Mouse (Mus musculus) embryonic facial prominence, embryonic 15.5 days (tissue): Measurements from ENCODE around the gene Apc2. TPM values are rescaled to one million over a fixed set of nuclear protein-coding genes. Genes with fewer than 3 reads are reported as not detected.

Source experiments
- ATAC-seq: fragments of 200-750 bp; cut with Nextera tagmentation; 2 replicates; pipeline ENCODE4 v1.8.0; 2017; ENCODE audit warnings: low read depth, moderate TSS enrichment; ENCODE audit not compliant: insufficient number of reproducible peaks, low FRiP score, low TSS enrichment
- H3K27ac ChIP-seq: fragments of 300-500 bp; sonication (generic); replicated peaks from 2 replicates; pipeline ENCODE4 v1.5.1; 2015; ENCODE audit warnings: mild to moderate bottlenecking, inconsistent platforms
- H3K27me3 ChIP-seq: fragments of 300-500 bp; sonication (generic); 2 replicates; pipeline ENCODE4 v1.6.1; 2015; ENCODE audit warnings: inconsistent platforms
- H3K36me3 ChIP-seq: fragments of 300-500 bp; sonication (generic); 2 replicates; pipeline ENCODE4 v1.6.1; 2015; ENCODE audit warnings: mild to moderate bottlenecking, inconsistent platforms
- H3K4me1 ChIP-seq: fragments of 300-500 bp; sonication (generic); 2 replicates; pipeline ENCODE4 v1.6.1; 2015; ENCODE audit warnings: inconsistent platforms
- H3K4me2 ChIP-seq: fragments of 300-500 bp; sonication (generic); replicated peaks from 2 replicates; pipeline ENCODE4 v1.6.1; 2015; ENCODE audit warnings: mild to moderate bottlenecking, inconsistent platforms
- H3K4me3 ChIP-seq: fragments of 300-500 bp; sonication (generic); replicated peaks from 2 replicates; pipeline ENCODE4 v1.5.1; 2015; ENCODE audit warnings: mild to moderate bottlenecking, inconsistent platforms
- H3K9ac ChIP-seq: fragments of 300-500 bp; sonication (generic); 2 replicates; pipeline ENCODE4 v1.6.1; 2015; ENCODE audit warnings: inconsistent platforms
- H3K9me3 ChIP-seq: fragments of 300-500 bp; sonication (generic); replicated peaks from 2 replicates; pipeline ENCODE4 v1.6.1; 2016; ENCODE audit warnings: inconsistent platforms
- WGBS: fragments of 180-500 bp; shearing (Covaris S2); methylation state at CpG from one replicate; pipeline ENCODE4 v1.1.7; 2015; 5-methylcytosine and 5-hydroxymethylcytosine counted together
- polyA plus RNA-seq: library from polyadenylated mRNA; unstranded; fragments of >200 nt; fragmentation: Nextera tagmentation; extraction: Ambion mirVana; gene quantifications from 2 replicates; pipeline ENCODE4 v1.2.1, GENCODE M21; 2015

Gene Apc2
- polyA plus RNA-seq, 1 experiment from 2014 or later = 5.4 TPM

DNA sequence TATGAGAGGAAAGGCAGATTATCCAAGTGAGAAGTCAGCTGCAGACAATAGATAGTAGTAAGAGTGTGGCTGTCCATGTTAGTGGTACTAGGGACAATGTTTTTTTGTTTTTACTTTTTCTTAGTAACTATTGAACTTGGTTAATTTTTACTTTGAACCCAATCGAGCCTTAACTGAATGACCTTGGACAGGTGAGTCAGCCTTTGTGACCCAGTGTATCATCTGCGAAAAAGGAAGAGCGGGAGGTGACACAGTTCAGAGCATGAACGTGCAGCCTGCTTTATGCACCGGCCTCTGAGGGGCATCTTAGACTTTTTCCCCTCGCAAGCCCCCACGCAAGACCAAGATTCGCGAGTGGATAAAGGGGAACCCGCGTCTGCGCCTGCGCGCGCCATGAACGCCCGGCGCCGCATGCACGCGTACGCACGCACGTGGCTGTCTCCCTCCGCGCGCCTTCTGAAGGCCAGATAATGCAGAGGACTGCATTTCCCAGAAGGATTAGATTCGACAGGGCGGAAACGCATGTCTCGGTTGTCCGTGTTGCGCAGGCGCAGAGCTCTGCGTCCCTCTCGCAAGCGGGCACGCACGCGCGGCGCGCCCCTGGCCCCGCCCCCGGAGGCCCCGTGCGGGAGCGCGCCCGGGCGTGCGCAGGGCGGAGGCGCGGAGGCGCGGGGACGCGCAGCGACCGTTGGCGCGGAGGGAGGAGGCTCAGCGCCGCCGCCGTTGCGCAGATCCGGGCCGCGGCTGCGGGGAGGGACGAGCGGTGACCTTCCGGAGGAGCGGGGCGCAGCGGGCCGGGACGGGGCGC, 31.2 kb upstream of the Apc2 start:
- no peaks in the 10 kb centered on the region for H3K9me3 ChIP-seq
- H3K4me3 ChIP-seq = peak overlapping the region; percentile 92
- H3K27ac ChIP-seq = peak overlapping the region; percentile 84
- peak; percentile 58 for ATAC-seq
- H3K4me1 ChIP-seq = peaks cover 62% of the 10 kb centered on the region
- H3K4me2 ChIP-seq = peak overlapping the region; percentile 75
- 1% methylated on average over 81 of the region's 81 CpGs for WGBS
- H3K27me3 ChIP-seq = no peaks in the 10 kb centered on the region
- peak overlapping the region; percentile 98 for H3K9ac ChIP-seq
- peaks cover 11% of the 10 kb centered on the region; the same call in 1 of the 2 replicates for H3K36me3 ChIP-seq

DNA sequence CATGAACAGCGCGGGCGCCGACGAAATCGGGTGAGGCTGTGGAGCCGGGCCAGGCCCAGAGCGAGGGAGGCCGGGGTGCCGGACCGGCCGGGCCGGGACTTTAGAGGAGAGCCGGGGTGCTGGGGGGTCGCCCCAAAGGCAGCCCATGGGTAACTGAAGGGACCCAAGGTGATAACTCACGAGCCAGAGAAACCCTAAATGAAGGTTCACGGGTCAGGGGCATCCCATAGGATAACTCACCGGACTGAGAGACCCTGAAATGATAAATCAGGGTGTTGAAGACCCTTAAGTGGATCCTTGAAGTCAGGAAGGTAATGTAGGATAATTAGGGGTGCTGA, 30.7 kb upstream of the Apc2 start:
- ATAC-seq = no peak
- peak overlapping the region; percentile 76 for H3K27ac ChIP-seq
- H3K27me3 ChIP-seq = no peaks in the 10 kb centered on the region
- peak overlapping the region; percentile 92 for H3K4me3 ChIP-seq
- no peaks in the 10 kb centered on the region for H3K9me3 ChIP-seq
- under 1% methylated on average over 18 of the region's 18 CpGs for WGBS
- peak overlapping the region; percentile 75 for H3K4me2 ChIP-seq
- peaks cover 61% of the 10 kb centered on the region for H3K4me1 ChIP-seq
- peaks cover 11% of the 10 kb centered on the region; the same call in 1 of the 2 replicates for H3K36me3 ChIP-seq
- H3K9ac ChIP-seq = peak overlapping the region; percentile 98

DNA sequence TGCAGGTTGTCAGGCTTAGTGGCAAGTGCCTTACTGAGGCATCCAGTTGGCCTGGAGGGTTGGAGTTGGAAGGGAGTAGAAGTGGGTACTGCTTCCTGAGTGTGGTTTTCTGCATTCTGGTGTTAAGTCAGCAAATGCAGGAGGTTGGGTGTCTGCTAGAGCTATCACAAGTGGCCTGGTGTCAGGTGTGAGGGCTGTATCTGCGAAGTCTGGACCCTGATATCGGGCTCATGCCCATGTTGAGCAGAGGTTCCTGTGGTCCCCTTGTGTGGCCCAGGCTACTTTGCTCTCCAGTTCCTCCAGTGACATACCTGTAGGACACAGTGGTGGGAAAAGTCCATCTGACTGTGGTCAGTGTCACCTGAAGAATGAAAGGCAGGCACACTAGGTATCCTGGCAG, 25.7 kb upstream of the Apc2 start:
- 94% methylated on average over 2 of the region's 2 CpGs for WGBS
- no peaks in the 10 kb centered on the region for H3K9me3 ChIP-seq
- H3K4me2 ChIP-seq = no peak overlapping the region
- no peaks in the 10 kb centered on the region for H3K27me3 ChIP-seq
- no peak overlapping the region for H3K4me3 ChIP-seq
- peaks cover 67% of the 10 kb centered on the region for H3K4me1 ChIP-seq
- H3K27ac ChIP-seq = no peak overlapping the region
- H3K36me3 ChIP-seq = peaks cover 33% of the 10 kb centered on the region
- ATAC-seq = no peak
- no peak overlapping the region for H3K9ac ChIP-seq

DNA sequence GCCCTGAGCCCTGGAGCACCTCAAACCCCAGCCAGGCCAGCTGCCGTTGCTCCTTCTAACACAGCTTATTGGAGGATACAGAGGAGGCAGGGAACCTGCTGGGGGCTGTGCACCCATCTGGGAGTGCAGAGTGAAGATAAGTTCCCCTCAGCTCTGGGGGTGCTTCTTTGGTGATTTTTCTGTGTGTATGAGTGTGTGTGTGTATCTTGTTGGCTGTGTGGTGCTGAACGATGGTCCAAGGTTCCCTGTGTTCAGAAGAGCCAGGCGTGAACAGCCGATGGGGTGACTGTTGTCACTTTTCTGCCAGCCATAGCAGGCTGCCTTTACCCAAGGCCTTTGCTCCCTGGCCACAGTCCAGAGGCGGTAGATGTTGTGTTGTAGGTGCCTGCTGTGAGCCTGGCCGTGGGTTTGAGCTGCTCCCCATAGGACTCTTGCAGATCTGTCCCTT, 25.0 kb upstream of the Apc2 start:
- ATAC-seq = no peak
- 70% methylated on average over 6 of the region's 6 CpGs for WGBS
- Histone ChIP-seq H3K27me3 (no peaks in the 10 kb centered on the region), H3K9me3 (no peaks in the 10 kb centered on the region), H3K9ac (0 out of 2 replicates have a peak overlapping the region, but pooled peaks have one; percentile 7), H3K4me2 (no peak overlapping the region), H3K27ac (no peak overlapping the region), H3K4me3 (no peak overlapping the region), H3K36me3 (peaks cover 38% of the 10 kb centered on the region), H3K4me1 (peaks cover 65% of the 10 kb centered on the region)

DNA sequence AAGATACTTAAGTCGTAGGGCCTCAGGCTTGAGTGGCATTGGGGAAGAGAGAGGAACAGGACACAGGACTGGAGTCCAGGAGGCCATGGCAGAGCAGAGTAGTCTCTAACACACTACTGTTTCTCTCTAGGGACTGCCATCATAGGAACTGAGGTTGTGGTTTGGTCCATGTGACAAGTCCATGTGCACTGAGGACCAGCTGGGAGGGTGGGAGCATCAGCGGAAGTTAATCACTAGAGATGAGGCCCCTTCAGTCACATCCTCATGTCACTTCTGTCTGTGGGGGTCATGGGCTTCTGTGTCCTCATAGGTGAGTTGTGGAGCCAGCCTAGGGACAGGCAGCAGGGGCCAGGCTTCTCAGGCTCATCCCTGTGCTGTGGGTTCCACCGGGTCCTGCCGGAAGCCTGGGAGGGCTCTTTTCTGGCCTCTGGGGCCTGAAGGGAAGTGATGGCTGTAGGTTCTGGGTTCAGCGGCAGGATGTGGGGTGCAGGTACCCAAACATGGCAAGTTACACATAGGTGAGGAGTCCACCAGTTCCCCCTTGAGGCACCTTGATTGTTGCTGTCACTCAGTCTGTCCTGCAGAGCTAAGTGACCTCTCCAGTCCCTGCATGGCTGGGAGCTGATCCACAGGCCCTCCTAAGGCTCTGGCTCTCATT, 24.5 kb upstream of the Apc2 start:
- no peaks in the 10 kb centered on the region for H3K9me3 ChIP-seq

DNA sequence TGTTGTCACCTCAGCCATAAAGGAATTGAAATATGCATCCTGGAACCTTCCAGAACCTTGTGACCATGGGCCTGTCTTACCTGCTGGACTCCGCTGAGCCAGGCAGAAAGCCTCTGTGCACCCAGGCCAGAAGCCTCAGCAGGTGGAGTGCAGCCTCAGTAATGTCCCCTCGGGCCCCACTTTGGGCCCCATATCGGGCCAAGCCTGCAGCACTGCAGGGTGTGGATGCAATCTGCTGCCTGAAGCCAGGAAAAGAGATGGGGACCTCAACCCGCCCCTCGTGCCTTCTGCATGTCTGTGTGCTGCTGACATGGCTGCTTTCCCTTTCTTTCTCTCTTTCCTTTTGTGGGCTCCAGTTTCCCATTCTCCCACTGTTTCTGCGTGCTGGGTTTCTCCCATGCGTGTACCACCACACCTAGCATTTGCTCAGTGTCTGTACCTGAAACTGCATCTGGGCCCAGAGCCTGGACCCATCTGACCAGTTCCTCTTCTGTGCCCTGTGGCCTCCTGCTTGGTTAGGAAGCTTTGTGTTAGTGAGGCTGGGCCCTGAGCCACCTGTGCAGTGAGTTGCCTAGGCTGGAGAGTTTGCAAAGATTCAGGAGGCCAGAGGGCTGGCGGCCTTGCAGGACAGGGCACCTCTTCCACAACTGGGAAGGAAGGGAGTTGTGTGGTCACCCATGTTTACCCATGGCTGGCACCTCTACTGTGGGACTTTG, 23.7 kb upstream of the Apc2 start:
- 91% methylated on average over 8 of the region's 8 CpGs for WGBS
- Histone ChIP-seq H3K9me3 (no peaks in the 10 kb centered on the region), H3K9ac (no peak overlapping the region), H3K36me3 (peaks cover 50% of the 10 kb centered on the region), H3K4me3 (no peak overlapping the region), H3K27me3 (no peaks in the 10 kb centered on the region), H3K4me2 (no peak overlapping the region), H3K27ac (no peak overlapping the region), H3K4me1 (peaks cover 52% of the 10 kb centered on the region)
- ATAC-seq = no peak

More for the DNA sequence above, 24.5 kb upstream of the Apc2 start:
- Histone ChIP-seq H3K4me2 (no peak overlapping the region), H3K36me3 (peaks cover 43% of the 10 kb centered on the region), H3K27me3 (no peaks in the 10 kb centered on the region), H3K4me3 (no peak overlapping the region), H3K9ac (0 out of 2 replicates have a peak overlapping the region, but pooled peaks have one; percentile 7), H3K27ac (no peak overlapping the region), H3K4me1 (peaks cover 59% of the 10 kb centered on the region)
- no peak for ATAC-seq
- WGBS = 76% methylated on average over 5 of the region's 5 CpGs

DNA sequence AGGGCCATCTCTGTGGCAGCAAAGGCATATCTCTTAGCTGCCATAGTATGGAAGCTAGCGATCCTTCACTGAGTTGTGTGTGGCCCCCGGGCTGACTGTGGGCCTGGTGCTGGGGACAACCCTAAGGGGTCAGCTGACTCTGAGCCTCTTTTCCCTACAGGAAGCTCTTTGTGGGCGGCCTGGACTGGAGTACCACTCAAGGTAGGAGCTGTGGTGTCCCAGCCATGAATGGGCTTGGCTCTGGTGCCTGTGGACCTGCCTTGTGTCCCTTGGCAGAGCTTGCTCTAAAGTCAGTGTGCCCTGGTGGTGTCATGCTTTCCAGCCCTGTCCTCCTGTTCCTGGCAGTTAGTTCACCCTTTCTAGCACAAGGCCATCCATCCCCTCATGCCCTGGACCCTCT, 21.9 kb upstream of the Apc2 start:
- Histone ChIP-seq H3K4me1 (peaks cover 36% of the 10 kb centered on the region), H3K4me2 (no peak overlapping the region), H3K27ac (no peak overlapping the region), H3K4me3 (no peak overlapping the region), H3K36me3 (peaks cover 61% of the 10 kb centered on the region), H3K27me3 (no peaks in the 10 kb centered on the region), H3K9ac (peak overlapping the region; percentile 6; the same call in 1 of the 2 replicates), H3K9me3 (no peaks in the 10 kb centered on the region)
- ATAC-seq = no peak
- 90% methylated on average over 3 of the region's 3 CpGs for WGBS

DNA sequence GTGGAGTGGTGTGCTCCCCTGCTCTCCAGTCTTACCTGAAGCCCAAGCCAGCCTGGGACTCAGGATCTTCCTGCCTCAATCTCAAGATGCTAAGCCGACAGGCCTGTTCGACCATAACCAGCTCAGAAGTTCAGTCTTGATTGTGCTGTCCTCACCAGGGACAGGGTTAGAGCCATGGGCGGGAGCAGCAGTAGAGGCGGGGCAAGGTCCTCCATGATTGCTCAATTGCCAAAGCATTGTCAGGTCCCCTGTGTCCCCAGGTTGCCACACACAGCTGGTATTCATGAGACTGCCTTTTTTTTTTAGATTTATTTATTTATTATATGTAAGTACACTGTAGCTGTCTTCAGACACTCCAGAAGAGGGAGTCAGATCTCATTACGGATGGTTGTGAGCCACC, 19.5 kb upstream of the Apc2 start:
- Histone ChIP-seq H3K4me1 (peaks cover 19% of the 10 kb centered on the region), H3K27ac (no peak overlapping the region), H3K27me3 (no peaks in the 10 kb centered on the region), H3K4me3 (no peak overlapping the region), H3K36me3 (peaks cover 77% of the 10 kb centered on the region), H3K4me2 (no peak overlapping the region), H3K9ac (no peak overlapping the region), H3K9me3 (no peaks in the 10 kb centered on the region)
- ATAC-seq = no peak
- WGBS = 70% methylated on average over 5 of the region's 5 CpGs

DNA sequence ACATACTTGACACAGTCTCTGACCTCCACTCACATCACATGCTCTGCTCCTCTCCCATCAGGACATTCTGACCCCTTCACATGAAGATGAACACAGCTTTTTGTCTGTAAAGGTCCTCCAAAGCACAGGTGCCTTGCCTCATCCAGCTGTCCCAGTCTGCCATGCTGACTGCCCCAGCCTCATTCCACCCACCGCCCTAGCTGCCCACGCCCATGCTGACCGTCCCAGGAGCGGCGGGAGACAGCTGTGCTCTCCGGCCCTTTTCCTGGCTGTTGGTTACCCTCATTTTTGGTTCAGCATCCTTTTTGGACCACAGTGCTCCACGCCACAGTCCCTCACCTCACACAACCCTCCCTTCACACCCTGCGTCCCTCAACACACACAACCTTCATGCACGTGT, 17.4 kb upstream of the Apc2 start:
- 93% methylated on average over 9 of the region's 9 CpGs for WGBS

DNA sequence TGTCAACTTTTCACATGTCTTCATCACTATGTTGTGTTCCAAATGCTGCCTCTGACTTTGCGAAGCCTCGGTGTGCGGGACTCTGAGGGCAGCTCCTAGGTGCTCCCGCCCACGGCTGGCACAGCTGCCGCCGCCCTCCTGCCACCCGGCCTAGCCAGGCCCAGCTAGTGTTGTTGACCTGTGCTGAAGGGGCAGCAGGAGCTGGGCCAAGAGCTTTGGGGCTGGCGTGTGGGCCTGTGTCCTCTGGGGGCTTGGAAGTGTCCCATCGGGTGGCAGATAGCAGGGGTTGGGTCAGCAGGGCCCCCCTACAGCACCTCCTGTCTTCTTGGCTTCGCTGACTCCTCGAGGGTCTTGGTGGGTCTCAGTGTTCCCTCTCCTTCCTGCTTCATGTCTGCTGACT, 16.5 kb upstream of the Apc2 start:
- Histone ChIP-seq H3K4me2 (no peak overlapping the region), H3K36me3 (peaks cover 90% of the 10 kb centered on the region), H3K27me3 (no peaks in the 10 kb centered on the region), H3K9me3 (no peaks in the 10 kb centered on the region), H3K9ac (no peak overlapping the region), H3K4me1 (no peaks in the 10 kb centered on the region), H3K4me3 (no peak overlapping the region), H3K27ac (no peak overlapping the region)
- 90% methylated on average over 12 of the region's 12 CpGs for WGBS
- ATAC-seq = no peak

More for the DNA sequence above, 17.4 kb upstream of the Apc2 start:
- Histone ChIP-seq H3K4me1 (peaks cover 5% of the 10 kb centered on the region; the same call in 1 of the 2 replicates), H3K36me3 (peaks cover 90% of the 10 kb centered on the region), H3K4me3 (no peak overlapping the region), H3K9me3 (no peaks in the 10 kb centered on the region), H3K9ac (no peak overlapping the region), H3K27me3 (no peaks in the 10 kb centered on the region), H3K4me2 (no peak overlapping the region), H3K27ac (no peak overlapping the region)
- no peak for ATAC-seq

DNA sequence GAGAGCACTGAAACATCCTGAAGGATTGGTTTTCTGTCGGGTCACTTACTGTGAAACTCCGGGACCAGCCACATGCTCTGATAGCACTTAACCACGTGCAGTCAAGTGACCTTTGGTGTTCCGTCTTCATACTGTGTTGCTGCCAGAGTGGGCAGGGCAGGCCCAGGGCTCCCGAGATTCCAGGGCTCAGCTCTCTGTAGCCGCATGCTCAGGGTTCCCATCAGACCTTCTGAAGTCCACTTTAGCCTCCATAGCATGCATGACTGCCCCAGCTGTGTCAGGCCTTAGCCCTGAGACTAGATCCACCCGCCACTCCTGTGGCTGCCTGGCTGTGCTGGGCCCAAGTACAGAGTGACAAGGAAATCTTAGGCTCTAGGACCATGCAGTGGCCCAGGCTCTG, 14.5 kb upstream of the Apc2 start:
- Histone ChIP-seq H3K4me2 (no peak overlapping the region), H3K4me1 (no peaks in the 10 kb centered on the region), H3K27me3 (no peaks in the 10 kb centered on the region), H3K4me3 (no peak overlapping the region), H3K27ac (0 out of 2 replicates have a peak overlapping the region, but pooled peaks have one; percentile 44), H3K36me3 (peaks cover 90% of the 10 kb centered on the region), H3K9me3 (no peaks in the 10 kb centered on the region), H3K9ac (no peak overlapping the region)
- ATAC-seq = no peak
- WGBS = 82% methylated on average over 7 of the region's 7 CpGs
